ENCODE assay signal across 8 mouse cellular contexts in the genomic region with DNA sequence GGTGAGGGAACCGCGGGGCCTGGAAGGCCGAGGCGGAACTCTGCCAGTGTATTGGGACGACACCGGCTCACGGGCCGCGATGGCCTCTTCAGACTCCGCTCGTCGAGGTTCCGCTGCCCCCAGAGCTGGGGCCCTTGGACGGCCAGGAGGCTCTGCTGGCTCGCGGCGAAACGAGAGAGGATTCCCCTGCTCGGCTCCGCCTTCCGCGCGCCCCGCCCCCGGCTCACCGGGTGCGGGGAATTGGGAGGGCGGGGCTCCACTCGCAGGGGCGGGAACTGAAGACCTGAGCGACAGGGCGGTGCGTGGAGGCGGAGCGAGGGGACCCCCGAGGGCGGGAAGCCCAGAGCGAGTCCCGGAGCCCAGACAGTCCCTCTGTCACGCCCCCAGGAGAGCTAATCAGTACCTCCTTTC. TPM values are rescaled to one million over a fixed set of nuclear protein-coding genes. Genes with fewer than 3 reads are reported as not detected.
DNase-seq lines count a peak whose midpoint lies in the region; ATAC-seq and TF ChIP-seq lines count a peak whose summit lies in the region.

Tmem158 (minus strand) TSS at position 154 of the 411 bp plus-strand sequence.

- peak; percentile 89 for ATAC-seq in embryonic facial prominence, embryonic 13.5 days (ENCODE audit: insufficient number of reproducible peaks, insufficient read depth, low FRiP score, low TSS enrichment, low read depth)
- peak; percentile 93 for ATAC-seq in limb, embryonic 14.5 days (ENCODE audit: low FRiP score, low read depth)
- ATAC-seq in midbrain, embryonic 16.5 days = peak; percentile 92

- H3K27me3 ChIP-seq in embryonic facial prominence, embryonic 13.5 days = peaks cover 51% of the 10 kb centered on the region
- H3K27me3 ChIP-seq in limb, embryonic 14.5 days (ENCODE audit: control insufficient read depth, insufficient read depth, low read length) = peaks cover 19% of the 10 kb centered on the region
- no peaks in the 10 kb centered on the region; the same call in 1 of the 2 replicates for H3K27me3 ChIP-seq in midbrain, embryonic 16.5 days (ENCODE audit: control insufficient read depth, insufficient read depth, low read depth, low read length)

- H3K9ac ChIP-seq in embryonic facial prominence, embryonic 13.5 days = peak within 1 kb of the TSS; percentile 78
- H3K9ac ChIP-seq in limb, embryonic 14.5 days (ENCODE audit: low read depth, low read length, severe bottlenecking) = peak within 1 kb of the TSS; percentile 70
- H3K9ac ChIP-seq in midbrain, embryonic 16.5 days (ENCODE audit: low read depth, low read length) = peak within 1 kb of the TSS; percentile 89

- peak; percentile 68 for DNase-seq in 3T3-L1 (ENCODE audit: low read depth, low spot score)
- DNase-seq in adrenal gland, postnatal 4 days (ENCODE audit: low spot score in 2 of 2) = peak; percentile 53 to 60
- DNase-seq in heart, adult 9 months (ENCODE audit: low spot score in 2 of 2) = peak; percentile 61 to 75
- DNase-seq in kidney, adult 9 months = peak; percentile 89
- peak; percentile 87 for DNase-seq in limb, embryonic 14.5 days (ENCODE audit: low spot score)
- DNase-seq in spleen, postnatal 36 days (ENCODE audit: low spot score in 2 of 2) = peak; percentile 66 to 68

- H3K27ac ChIP-seq in embryonic facial prominence, embryonic 13.5 days = no peak within 1 kb of the TSS
- peak within 1 kb of the TSS; percentile 58 for H3K27ac ChIP-seq in limb, embryonic 14.5 days (replicated peaks; ENCODE audit: low read depth, low read length)
- H3K27ac ChIP-seq in midbrain, embryonic 16.5 days (ENCODE audit: low read length) = peak within 1 kb of the TSS; percentile 80

- under 1% methylated on average over 40 of the region's 40 CpGs for WGBS in embryonic facial prominence, embryonic 13.5 days
- 3% methylated on average over 23 of the region's 40 CpGs for WGBS in limb, embryonic 14.5 days
- under 1% methylated on average over 40 of the region's 40 CpGs for WGBS in midbrain, embryonic 16.5 days

- H3K36me3 ChIP-seq in embryonic facial prominence, embryonic 13.5 days = no peaks in the 10 kb centered on the region
- H3K36me3 ChIP-seq in limb, embryonic 14.5 days (ENCODE audit: control insufficient read depth, insufficient read depth, low read length) = no peaks in the 10 kb centered on the region
- H3K36me3 ChIP-seq in midbrain, embryonic 16.5 days (ENCODE audit: control insufficient read depth, insufficient read depth, low read length) = no peaks in the 10 kb centered on the region

- H3K4me2 ChIP-seq in embryonic facial prominence, embryonic 13.5 days = peak within 1 kb of the TSS; percentile 96
- peak within 1 kb of the TSS; percentile 94 for H3K4me2 ChIP-seq in limb, embryonic 14.5 days (replicated peaks; ENCODE audit: low read depth, low read length, severe bottlenecking)
- H3K4me2 ChIP-seq in midbrain, embryonic 16.5 days (ENCODE audit: low read length) = peak within 1 kb of the TSS; percentile 77

- peaks cover 8% of the 10 kb centered on the region; the same call in 1 of the 2 replicates for H3K4me1 ChIP-seq in embryonic facial prominence, embryonic 13.5 days
- no peaks in the 10 kb centered on the region for H3K4me1 ChIP-seq in limb, embryonic 14.5 days (ENCODE audit: control insufficient read depth, insufficient read depth, low read length)
- H3K4me1 ChIP-seq in midbrain, embryonic 16.5 days (ENCODE audit: control insufficient read depth, insufficient read depth, low read length) = no peaks in the 10 kb centered on the region

- no peaks in the 10 kb centered on the region for H3K9me3 ChIP-seq in embryonic facial prominence, embryonic 13.5 days
- no peaks in the 10 kb centered on the region for H3K9me3 ChIP-seq in limb, embryonic 14.5 days (ENCODE audit: control insufficient read depth, low read length)
- no peaks in the 10 kb centered on the region for H3K9me3 ChIP-seq in midbrain, embryonic 16.5 days (replicated peaks; ENCODE audit: control insufficient read depth, low read length, poor library complexity, severe bottlenecking)

- peak within 1 kb of the TSS; percentile 72 for H3K4me3 ChIP-seq in embryonic facial prominence, embryonic 13.5 days
- H3K4me3 ChIP-seq in limb, embryonic 14.5 days (replicated peaks; ENCODE audit: low read length) = peak within 1 kb of the TSS; percentile 74
- H3K4me3 ChIP-seq in midbrain, embryonic 16.5 days (ENCODE audit: low read depth, low read length) = peak within 1 kb of the TSS; percentile 86

- TF ChIP-seq POLR2A in limb, embryonic 14.5 days (IDR thresholded peaks at IDR 0.05; ENCODE audit: borderline replicate concordance, extremely low read depth, insufficient read depth, insufficient read length) = 0 out of 2 replicates have a peak, but pooled peaks have one; percentile 55

RNA-seq across cellular contexts. Expression of gene Tmem158, which starts in this region (rescaled TPM):
- total RNA-seq in adrenal gland, postnatal 4 days (2021) = 10 to 100 TPM; 25.0 to 25.7 TPM
- polyA plus RNA-seq in embryonic facial prominence, embryonic 13.5 days (2015; fragmentation: Nextera tagmentation; extraction: Ambion mirVana) = 7.2 and 7.8 TPM in 2 replicates
- polyA plus RNA-seq in limb, embryonic 14.5 days (2012; rRNA removed) = 32.0 and 54.9 TPM in 2 replicates
- 19.6 and 24.0 TPM in 2 replicates for polyA plus RNA-seq in limb, embryonic 14.5 days (2014; fragmentation: Nextera tagmentation; extraction: Ambion mirVana)
- polyA plus RNA-seq in midbrain, embryonic 16.5 days (2015; fragmentation: Nextera tagmentation; extraction: Ambion mirVana) = 30.1 and 35.8 TPM in 2 replicates
